Mouse (Mus musculus) liver, embryonic 16.5 days (tissue): ENCODE results near the gene Btbd9. TPM values are rescaled to one million over a fixed set of nuclear protein-coding genes. Genes with fewer than 3 reads are reported as not detected.

Experiments used
- ATAC-seq: fragments of 200-750 bp; cut with Nextera tagmentation; 2 replicates; pipeline ENCODE4 v1.8.0; 2017; ENCODE audit warnings: low read depth, mild to moderate bottlenecking, moderate number of reproducible peaks, moderate library complexity
- H3K27ac ChIP-seq: fragments of 300-500 bp; sonication (generic); 2 replicates; pipeline ENCODE4 v1.5.1; 2014; ENCODE audit warnings: mild to moderate bottlenecking, low read length
- H3K27me3 ChIP-seq: fragments of 300-500 bp; sonication (generic); 2 replicates; pipeline ENCODE4 v1.6.1; 2014; ENCODE audit warnings: low read depth, low read length, mixed read lengths; ENCODE audit not compliant: control insufficient read depth, insufficient read depth
- H3K36me3 ChIP-seq: fragments of 300-500 bp; sonication (generic); 2 replicates; pipeline ENCODE4 v1.6.1; 2014; ENCODE audit warnings: mild to moderate bottlenecking; ENCODE audit not compliant: control insufficient read depth, insufficient read depth
- H3K4me1 ChIP-seq: fragments of 300-500 bp; sonication (generic); 2 replicates; pipeline ENCODE4 v1.6.1; 2014; ENCODE audit warnings: low read depth, low read length, mixed read lengths; ENCODE audit not compliant: control insufficient read depth
- H3K4me2 ChIP-seq: fragments of 300-500 bp; sonication (generic); 2 replicates; pipeline ENCODE4 v1.6.1; 2014; ENCODE audit warnings: low read depth, low read length, mixed read lengths
- H3K4me3 ChIP-seq: fragments of 300-500 bp; sonication (generic); 2 replicates; pipeline ENCODE4 v1.5.1; 2014; ENCODE audit warnings: low read depth, mild to moderate bottlenecking, low read length
- H3K9ac ChIP-seq: fragments of 300-500 bp; sonication (generic); 2 replicates; pipeline ENCODE4 v1.6.1; 2014; ENCODE audit warnings: low read depth, low read length
- H3K9me3 ChIP-seq: fragments of 300-500 bp; sonication (generic); replicated peaks from 2 replicates; pipeline ENCODE4 v1.6.1; 2016; ENCODE audit warnings: low read length; ENCODE audit not compliant: control insufficient read depth
- WGBS: fragments of 180-500 bp; shearing (Covaris S2); extraction: QIAGEN DNeasy Blood & Tissue Kit; methylation state at CpG from one replicate; pipeline ENCODE4 v1.1.7; 2014; ENCODE audit not compliant: insufficient replicate concordance; 5-methylcytosine and 5-hydroxymethylcytosine counted together
- polyA plus RNA-seq: library from polyadenylated mRNA; unstranded; fragments of >200 nt; fragmentation: Nextera tagmentation; extraction: Ambion mirVana; gene quantifications from 2 replicates; pipeline ENCODE4 v1.2.1, GENCODE M21; 2015

Btbd9 gene
- polyA plus RNA-seq, 1 experiment from 2014 or later, result 13.2 TPM

GRCm38 (mm10) chr17:30360654-30361053, 215.6 kb downstream of the Btbd9 start:
- H3K9ac ChIP-seq, result no peak overlapping the region
- no peak overlapping the region for H3K4me3 ChIP-seq
- no peaks in the 10 kb centered on the region for H3K9me3 ChIP-seq
- H3K27me3 ChIP-seq, result no peaks in the 10 kb centered on the region
- ATAC-seq, result peak; percentile 75
- H3K4me1 ChIP-seq, result no peaks in the 10 kb centered on the region; the same call in 1 of the 2 replicates
- H3K36me3 ChIP-seq, result no peaks in the 10 kb centered on the region
- no peak overlapping the region for H3K4me2 ChIP-seq
- H3K27ac ChIP-seq, result 0 out of 2 replicates have a peak overlapping the region, but pooled peaks have one; percentile 21
- WGBS, result 16% methylated on average over 1 of the region's 1 CpGs

GRCm38 (mm10) chr17:30359392-30359791, 216.9 kb downstream of the Btbd9 start:
- Histone ChIP-seq H3K36me3 (no peaks in the 10 kb centered on the region), H3K9me3 (no peaks in the 10 kb centered on the region), H3K27me3 (no peaks in the 10 kb centered on the region), H3K27ac (no peak overlapping the region), H3K4me3 (no peak overlapping the region), H3K9ac (no peak overlapping the region), H3K4me1 (no peaks in the 10 kb centered on the region; the same call in 1 of the 2 replicates), H3K4me2 (no peak overlapping the region)
- no peak for ATAC-seq
- 67% methylated on average over 5 of the region's 5 CpGs for WGBS

GRCm38 (mm10) chr17:30355431-30355830, 220.9 kb downstream of the Btbd9 start:
- Histone ChIP-seq H3K9ac (no peak overlapping the region), H3K4me1 (no peaks in the 10 kb centered on the region; the same call in 1 of the 2 replicates), H3K4me2 (no peak overlapping the region), H3K4me3 (no peak overlapping the region), H3K27me3 (no peaks in the 10 kb centered on the region), H3K27ac (no peak overlapping the region), H3K36me3 (no peaks in the 10 kb centered on the region), H3K9me3 (no peaks in the 10 kb centered on the region)
- ATAC-seq, result no peak
- WGBS, result 41% methylated on average over 1 of the region's 1 CpGs

- WGBS, result 80% methylated on average over 5 of the region's 5 CpGs
- H3K4me3 ChIP-seq, result no peak overlapping the region
- no peak for ATAC-seq
Observed at GRCm38 (mm10) chr17:30354381-30354780, 221.9 kb downstream of the Btbd9 start.

GRCm38 (mm10) chr17:30348031-30348430, 228.3 kb downstream of the Btbd9 start:
- no peak overlapping the region for H3K27ac ChIP-seq
- no peak for ATAC-seq

More at GRCm38 (mm10) chr17:30354381-30354780, 221.9 kb downstream of the Btbd9 start:
- Histone ChIP-seq H3K27ac (no peak overlapping the region), H3K36me3 (no peaks in the 10 kb centered on the region), H3K4me2 (no peak overlapping the region), H3K9ac (no peak overlapping the region), H3K27me3 (no peaks in the 10 kb centered on the region), H3K4me1 (peaks cover under 1% of the 10 kb centered on the region; the same call in 1 of the 2 replicates), H3K9me3 (no peaks in the 10 kb centered on the region)

GRCm38 (mm10) chr17:30347101-30347613, 229.1 kb downstream of the Btbd9 start:
- no peaks in the 10 kb centered on the region for H3K27me3 ChIP-seq
- ATAC-seq, result peak; percentile 94
- peak overlapping the region; percentile 31 for H3K4me2 ChIP-seq
- peaks cover 31% of the 10 kb centered on the region for H3K4me1 ChIP-seq
- H3K4me3 ChIP-seq, result no peak overlapping the region
- H3K27ac ChIP-seq, result peak overlapping the region; percentile 40; the same call in 1 of the 2 replicates
- WGBS, result 8% methylated on average over 10 of the region's 10 CpGs
- no peaks in the 10 kb centered on the region for H3K36me3 ChIP-seq
- no peak overlapping the region for H3K9ac ChIP-seq
- H3K9me3 ChIP-seq, result no peaks in the 10 kb centered on the region

More at GRCm38 (mm10) chr17:30348031-30348430, 228.3 kb downstream of the Btbd9 start:
- Histone ChIP-seq H3K4me3 (no peak overlapping the region), H3K9ac (no peak overlapping the region), H3K36me3 (no peaks in the 10 kb centered on the region), H3K4me2 (no peak overlapping the region), H3K4me1 (peaks cover 31% of the 10 kb centered on the region), H3K27me3 (no peaks in the 10 kb centered on the region), H3K9me3 (no peaks in the 10 kb centered on the region)
- WGBS, result 78% methylated on average over 2 of the region's 2 CpGs

- no peaks in the 10 kb centered on the region for H3K27me3 ChIP-seq
- H3K4me1 ChIP-seq, result peaks cover 31% of the 10 kb centered on the region
- no peak for ATAC-seq
- H3K4me2 ChIP-seq, result no peak overlapping the region
- no peak overlapping the region for H3K9ac ChIP-seq
- 62% methylated on average over 3 of the region's 3 CpGs for WGBS
- H3K4me3 ChIP-seq, result no peak overlapping the region
- no peaks in the 10 kb centered on the region for H3K36me3 ChIP-seq
- no peaks in the 10 kb centered on the region for H3K9me3 ChIP-seq
- no peak overlapping the region for H3K27ac ChIP-seq
Observed at GRCm38 (mm10) chr17:30345008-30345407, 231.3 kb downstream of the Btbd9 start.

GRCm38 (mm10) chr17:30343701-30344473, 232.4 kb downstream of the Btbd9 start:
- Histone ChIP-seq H3K27me3 (no peaks in the 10 kb centered on the region), H3K36me3 (no peaks in the 10 kb centered on the region), H3K4me3 (no peak overlapping the region), H3K4me2 (no peak overlapping the region), H3K4me1 (peaks cover 26% of the 10 kb centered on the region), H3K9ac (no peak overlapping the region), H3K9me3 (no peaks in the 10 kb centered on the region), H3K27ac (no peak overlapping the region)
- 54% methylated on average over 9 of the region's 9 CpGs for whole genome bisulfite sequencing
- ATAC-seq, result no peak

- Histone ChIP-seq H3K9ac (no peak overlapping the region), H3K9me3 (no peaks in the 10 kb centered on the region), H3K27ac (no peak overlapping the region), H3K4me2 (no peak overlapping the region), H3K4me1 (peaks cover 8% of the 10 kb centered on the region), H3K4me3 (no peak overlapping the region), H3K27me3 (no peaks in the 10 kb centered on the region), H3K36me3 (no peaks in the 10 kb centered on the region)
- 58% methylated on average over 6 of the region's 6 CpGs for WGBS
- ATAC-seq, result no peak
Observed at GRCm38 (mm10) chr17:30341556-30341955, 234.7 kb downstream of the Btbd9 start.
